Mouse (Mus musculus) retina, adult 2 months (tissue): ENCODE results near the gene Abca8a.

Source experiments
- DNase-seq: peaks from one replicate; pipeline ENCODE4 v3.0.0-alpha.2; 2012; ENCODE audit warnings: low read depth, low spot score

Abca8a gene

GRCm38 (mm10) chr11:110095858-110096257 lies at the start of gene Abca8a:
Gene Abca8a, minus strand, starts transcription at chr11:110095978.
- DNase-seq, result no peak

- no peak for DNase-seq
Observed at GRCm38 (mm10) chr11:110145421-110145820, 49.6 kb upstream of the Abca8a start.

- no peak for DNase-seq
Observed at GRCm38 (mm10) chr11:110130760-110131159, 35.0 kb upstream of the Abca8a start.

- DNase-seq, result no peak
Observed at GRCm38 (mm10) chr11:110111137-110111536, 15.4 kb upstream of the Abca8a start.

- no peak for DNase-seq
Observed at GRCm38 (mm10) chr11:110101437-110101836, 5.7 kb upstream of the Abca8a start.

- no peak for DNase-seq
Observed at GRCm38 (mm10) chr11:110098901-110099300, 3.1 kb upstream of the Abca8a start.

GRCm38 (mm10) chr11:110097465-110097864 lies 1.7 kb upstream of the Abca8a start:
- DNase-seq, result no peak

- DNase-seq, result no peak
Observed at GRCm38 (mm10) chr11:110094846-110095380, 865 bp downstream of the Abca8a start.

- no peak for DNase-seq
Observed at GRCm38 (mm10) chr11:110094236-110094635, 1.5 kb downstream of the Abca8a start.

GRCm38 (mm10) chr11:110091328-110091727 lies 4.5 kb downstream of the Abca8a start:
- no peak for DNase-seq

- DNase-seq, result no peak
Observed at GRCm38 (mm10) chr11:110072158-110072557, 23.6 kb downstream of the Abca8a start.

- DNase-seq, result no peak
Observed at GRCm38 (mm10) chr11:110061032-110061431, 34.7 kb downstream of the Abca8a start.

- DNase-seq, result no peak
Observed at GRCm38 (mm10) chr11:110060127-110060526, 35.7 kb downstream of the Abca8a start.

GRCm38 (mm10) chr11:110053681-110054080 lies 42.1 kb downstream of the Abca8a start:
- no peak for DNase-seq

GRCm38 (mm10) chr11:110037795-110038194 lies 58.0 kb downstream of the Abca8a start:
- DNase-seq, result no peak

- no peak for DNase-seq
Observed at GRCm38 (mm10) chr11:110028913-110029695, 66.7 kb downstream of the Abca8a start.

- no peak for DNase-seq
Observed at GRCm38 (mm10) chr11:110010836-110011546, 84.8 kb downstream of the Abca8a start.

GRCm38 (mm10) chr11:109995624-109996023 lies 100.2 kb downstream of the Abca8a start, which contains the start of gene Abca8b:
Gene Abca8b, minus strand, starts transcription at chr11:109995845.
- DNase-seq, result peak; percentile 26

GRCm38 (mm10) chr11:109995013-109995412 lies 100.8 kb downstream of the Abca8a start:
- no peak for DNase-seq

GRCm38 (mm10) chr11:109994014-109994413 lies 101.8 kb downstream of the Abca8a start:
- DNase-seq, result no peak

GRCm38 (mm10) chr11:109991270-109991669 lies 104.5 kb downstream of the Abca8a start:
- no peak for DNase-seq

- no peak for DNase-seq
Observed at GRCm38 (mm10) chr11:109990256-109990655, 105.5 kb downstream of the Abca8a start.

GRCm38 (mm10) chr11:109988164-109988563 lies 107.6 kb downstream of the Abca8a start:
- no peak for DNase-seq
